Mouse (Mus musculus): ENCODE data around the gene Traf3ip2.

Gene Traf3ip2

DNA sequence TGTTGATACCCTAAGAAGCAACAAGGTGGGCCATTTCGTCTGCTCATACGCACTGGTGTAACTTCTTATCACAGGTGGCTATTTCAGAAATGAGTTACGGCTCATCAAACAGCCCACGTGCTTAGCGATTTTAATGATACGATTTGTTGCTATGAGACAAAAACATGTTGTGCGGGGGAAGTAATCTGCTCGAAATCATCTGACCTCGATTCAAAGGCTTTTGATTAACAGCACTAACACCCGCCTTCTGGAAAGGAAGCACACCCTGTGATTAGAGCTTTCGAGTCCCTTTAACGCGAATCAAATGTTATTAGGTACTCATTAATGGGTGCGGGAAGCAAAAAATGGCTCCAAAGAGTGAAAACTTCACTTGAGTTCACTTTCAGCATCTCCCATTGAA is 18.9 kb downstream of the Traf3ip2 start:
- no peak for DNase-seq (ENCODE audit: low spot score in 2 of 2)

DNA sequence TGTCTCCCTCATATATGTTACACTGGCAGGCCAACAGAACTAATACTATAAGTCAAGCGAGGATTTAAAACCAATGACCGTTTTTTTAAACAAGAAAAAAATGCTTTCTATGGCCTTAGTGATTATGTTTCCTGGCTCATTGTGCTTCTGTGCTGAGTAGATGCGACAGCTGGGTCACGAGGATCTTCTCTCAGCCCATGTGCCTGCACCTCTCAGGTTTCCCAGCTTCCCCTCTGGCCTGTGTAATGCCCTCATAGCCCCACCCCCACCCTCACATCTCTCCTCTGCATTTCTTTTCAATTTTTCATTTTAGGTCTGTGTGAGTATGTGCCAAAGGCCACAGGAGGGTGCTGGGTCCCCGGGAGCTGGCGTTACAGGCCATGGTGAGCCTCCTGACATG is 20.6 kb downstream of the Traf3ip2 start:
- no peak for DNase-seq (ENCODE audit: low spot score in 2 of 2)

DNA sequence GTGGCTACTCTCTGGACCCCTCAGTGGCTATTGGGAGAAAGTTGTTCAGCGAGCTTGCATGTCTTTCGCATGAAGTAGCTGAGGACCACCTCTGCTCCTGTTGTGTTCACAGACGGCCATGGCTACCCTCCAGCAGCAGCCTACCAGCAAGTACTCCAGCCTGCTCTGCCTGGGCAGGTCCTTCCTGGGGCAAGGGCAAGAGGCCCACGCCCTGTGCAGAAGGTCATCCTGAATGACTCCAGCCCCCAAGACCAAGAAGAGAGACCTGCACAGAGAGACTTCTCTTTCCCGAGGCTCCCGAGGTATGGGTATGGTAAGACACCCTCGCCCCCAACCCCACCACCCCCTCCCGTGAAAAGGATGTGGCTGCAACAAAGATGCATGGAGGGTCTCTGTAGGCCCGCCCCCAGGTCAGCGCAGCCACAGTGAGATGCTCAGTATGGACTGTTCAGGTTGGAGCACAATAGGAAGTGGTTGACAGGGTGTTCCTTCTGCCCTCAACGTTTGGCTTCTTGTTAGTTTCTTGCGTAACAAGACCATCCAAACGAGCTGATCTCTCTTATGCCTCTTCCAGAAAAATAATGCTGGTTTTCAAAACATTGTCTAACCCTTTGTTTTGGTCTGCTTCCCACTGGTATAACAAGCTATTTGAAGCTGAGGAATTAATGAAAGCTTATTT is 21.8 kb downstream of the Traf3ip2 start:
- DNase-seq (ENCODE audit: low spot score in 2 of 2): no peak

DNA sequence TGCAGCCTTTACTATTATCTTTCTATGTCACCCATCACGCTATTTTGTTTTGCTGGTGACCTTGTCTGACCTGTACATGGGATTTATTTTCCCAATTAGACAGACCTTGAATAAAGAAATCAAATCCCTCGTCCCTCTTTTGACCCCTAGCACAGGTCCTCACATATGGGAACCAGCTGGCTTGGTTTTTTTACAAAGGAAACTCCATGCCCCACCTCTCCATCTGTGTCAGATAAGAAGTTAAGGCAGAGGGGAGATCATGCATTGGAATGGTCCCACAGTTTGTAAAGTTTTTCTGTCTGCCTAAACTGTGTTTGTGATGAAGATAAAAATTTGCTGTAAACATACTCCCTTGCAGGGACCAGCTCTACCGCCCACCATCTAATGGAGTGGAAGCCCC is 26.1 kb downstream of the Traf3ip2 start:
- no peak for DNase-seq (ENCODE audit: low spot score in 2 of 2)

DNA sequence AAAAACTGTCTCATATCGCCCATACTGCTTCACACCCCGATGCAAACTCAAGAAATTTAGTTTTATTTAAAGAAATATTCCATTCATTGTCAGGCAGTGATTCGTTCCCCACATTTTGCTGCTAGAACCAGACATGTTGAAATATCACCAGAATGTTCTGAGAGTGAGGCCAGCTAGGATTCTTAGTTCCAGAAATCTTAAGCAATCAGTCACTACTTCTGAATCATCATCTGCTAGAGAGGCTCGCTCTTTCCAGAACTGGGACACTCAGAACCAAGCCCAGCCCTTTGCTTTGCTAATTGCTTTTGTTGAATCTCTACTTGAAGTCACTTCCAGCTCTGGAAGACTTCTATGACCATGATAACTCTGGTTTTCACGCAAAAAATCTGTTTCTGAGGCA is 27.0 kb downstream of the Traf3ip2 start:
- DNase-seq (ENCODE audit: low spot score in 2 of 2): no peak

DNA sequence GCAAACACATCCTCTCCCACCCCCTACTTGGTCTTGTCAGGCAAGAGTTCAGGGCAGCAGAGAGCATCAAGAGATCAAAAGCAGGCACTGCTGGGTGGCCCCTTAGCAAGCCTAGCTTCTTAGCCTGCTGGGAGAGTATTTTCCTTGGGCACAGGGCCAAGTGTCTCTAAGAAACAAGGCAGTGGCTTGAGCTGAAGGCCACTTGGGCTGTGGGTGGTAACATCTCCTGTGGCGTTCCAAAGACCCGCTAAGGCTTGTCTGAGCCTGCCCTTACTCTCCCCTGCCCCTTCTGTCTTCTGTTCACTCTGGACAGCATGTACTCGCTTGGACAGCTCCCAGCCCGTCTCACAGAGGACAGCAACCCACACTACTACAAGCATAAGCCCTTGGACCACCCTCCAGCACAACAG is 28.1 kb downstream of the Traf3ip2 start:
- DNase-seq (ENCODE audit: low spot score in 2 of 2): no peak

DNA sequence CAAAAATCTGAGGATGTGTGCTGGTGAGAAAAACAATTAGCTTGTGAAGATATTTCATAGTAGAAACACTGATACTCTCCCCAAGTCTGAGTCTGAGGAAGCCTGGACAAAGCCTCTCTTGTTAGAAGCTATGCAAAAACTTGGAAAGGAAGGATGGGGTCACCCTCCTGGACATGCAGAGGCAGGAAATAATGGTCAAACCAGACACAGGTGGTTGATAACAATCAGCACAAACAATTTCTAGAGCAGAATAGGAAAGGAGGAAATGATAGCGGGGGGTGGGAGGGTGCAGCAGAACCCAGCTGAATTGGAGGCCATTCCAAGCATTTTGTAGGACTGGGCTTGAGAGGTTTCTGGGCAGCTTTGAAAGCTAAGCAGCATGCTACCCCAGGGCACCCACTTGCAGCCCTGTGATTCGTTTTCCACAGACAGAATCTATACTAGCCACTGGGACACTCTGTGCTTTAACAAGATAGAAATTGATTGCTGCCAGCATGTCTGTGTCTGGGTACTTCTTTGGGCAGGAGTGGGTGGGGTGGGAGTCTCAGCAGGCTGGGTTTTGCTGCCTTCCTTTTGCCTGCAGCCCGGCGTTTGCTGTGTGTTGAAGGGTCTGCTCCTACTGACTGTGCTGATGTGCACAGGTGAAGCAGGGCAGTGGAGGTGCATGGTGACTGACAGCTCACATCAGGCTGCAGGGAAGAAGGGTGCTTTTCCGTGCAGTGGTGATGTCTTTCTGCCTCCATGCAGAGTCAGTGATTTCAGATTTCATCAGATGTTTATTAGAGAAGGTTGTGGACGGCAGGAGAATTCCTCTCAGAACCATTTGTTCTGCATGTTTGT is 33.3 kb downstream of the Traf3ip2 start:
- no peak for DNase-seq (ENCODE audit: low spot score in 2 of 2)

DNA sequence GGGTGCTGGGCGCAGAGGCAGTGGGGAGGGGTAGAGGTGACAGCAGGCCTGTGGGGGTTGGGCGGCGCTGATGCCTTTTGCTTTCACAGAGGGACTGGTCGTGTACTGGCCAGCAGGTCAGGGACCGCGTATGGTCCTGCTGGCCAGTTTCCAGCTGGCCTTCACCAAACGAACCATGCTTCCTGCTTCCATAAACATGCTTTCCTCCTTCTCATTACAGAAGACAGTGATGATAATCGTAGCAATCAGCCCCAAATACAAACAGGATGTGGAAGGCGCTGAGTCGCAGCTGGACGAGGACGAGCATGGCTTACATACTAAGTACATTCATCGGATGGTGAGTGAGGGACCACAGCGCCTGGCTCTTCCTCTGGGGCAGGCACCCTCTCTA is 33.9 kb downstream of the Traf3ip2 start:
- no peak for DNase-seq (ENCODE audit: low spot score in 2 of 2)

DNA sequence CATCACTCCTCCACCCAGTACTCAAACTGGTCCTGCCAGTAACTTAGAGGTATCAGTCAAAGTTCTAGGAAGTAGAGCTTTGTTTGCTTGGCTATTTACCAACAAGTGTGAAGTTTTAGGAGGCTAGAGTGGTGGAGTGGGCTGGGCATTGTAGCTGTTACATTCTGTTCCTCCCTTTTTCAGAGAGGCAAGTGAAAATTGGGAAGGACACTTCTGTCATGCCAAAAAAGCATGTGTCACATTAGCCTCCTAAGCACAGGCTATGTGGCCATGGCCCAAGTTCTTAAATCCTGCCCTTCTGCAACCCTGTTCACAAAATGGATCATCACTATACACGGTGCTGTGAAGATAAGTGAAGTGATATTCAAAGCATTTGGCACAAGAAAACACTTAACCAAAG is 34.4 kb downstream of the Traf3ip2 start:
- DNase-seq (ENCODE audit: low spot score in 2 of 2): no peak

DNA sequence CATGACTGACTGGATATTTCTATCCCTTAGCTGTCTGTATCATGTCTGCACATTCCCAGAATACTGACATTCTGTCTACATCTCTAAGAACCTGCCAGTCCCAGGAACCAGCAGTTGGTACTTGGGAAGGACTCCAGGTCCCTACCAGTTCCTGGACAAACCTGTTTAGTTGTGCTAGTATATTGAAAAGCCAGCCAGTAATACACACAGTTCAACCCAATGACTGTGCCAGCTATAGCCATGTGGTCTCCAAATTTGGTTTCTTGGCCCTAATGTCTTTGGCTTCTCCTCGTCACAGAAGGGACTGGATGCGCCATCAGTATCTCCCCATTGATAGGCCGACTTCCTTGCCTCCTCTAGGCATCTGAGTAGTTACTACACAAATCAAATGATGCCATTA is 35.5 kb downstream of the Traf3ip2 start:
- no peak for DNase-seq (ENCODE audit: low spot score in 2 of 2)

DNA sequence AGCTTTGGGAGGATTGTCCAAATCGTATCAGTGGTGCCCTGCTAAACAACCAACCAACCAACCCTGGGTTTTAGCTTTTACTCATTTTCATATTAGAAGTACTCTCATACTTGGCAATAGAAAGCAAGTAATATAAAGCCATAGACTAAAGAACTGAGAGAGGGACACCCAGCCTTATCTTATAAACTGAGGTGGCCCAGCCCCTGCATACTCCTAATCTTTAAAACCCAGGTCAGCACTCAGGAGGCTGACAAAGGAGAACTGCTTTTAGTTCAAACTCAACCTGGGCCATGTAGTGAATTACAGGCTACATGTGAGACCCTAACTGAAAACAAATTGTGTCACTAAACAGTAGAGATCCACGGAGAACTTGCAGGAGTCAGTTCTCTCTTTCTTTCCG is 36.8 kb downstream of the Traf3ip2 start:
- no peak for DNase-seq (ENCODE audit: low spot score in 2 of 2)

DNA sequence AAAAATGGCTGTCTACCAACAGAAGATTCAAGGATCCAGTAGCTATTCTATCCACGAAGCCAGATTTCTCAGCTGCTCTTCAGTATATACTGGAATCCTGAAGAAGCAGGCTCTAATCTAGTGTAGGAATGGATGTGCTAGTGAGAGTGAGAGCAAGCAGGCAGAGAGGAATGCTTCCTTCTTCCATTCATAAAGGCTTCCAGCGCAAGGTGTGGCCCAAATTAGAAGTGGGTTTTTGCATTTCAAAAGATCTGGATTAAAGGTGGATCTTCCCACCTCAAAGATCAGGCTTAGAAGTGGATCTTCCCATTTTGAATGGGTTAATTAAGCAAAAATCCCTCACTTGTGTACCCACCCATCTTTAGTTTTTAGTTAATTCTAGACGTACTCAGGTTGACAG is 37.6 kb downstream of the Traf3ip2 start:
- no peak for DNase-seq (ENCODE audit: low spot score in 2 of 2)

DNA sequence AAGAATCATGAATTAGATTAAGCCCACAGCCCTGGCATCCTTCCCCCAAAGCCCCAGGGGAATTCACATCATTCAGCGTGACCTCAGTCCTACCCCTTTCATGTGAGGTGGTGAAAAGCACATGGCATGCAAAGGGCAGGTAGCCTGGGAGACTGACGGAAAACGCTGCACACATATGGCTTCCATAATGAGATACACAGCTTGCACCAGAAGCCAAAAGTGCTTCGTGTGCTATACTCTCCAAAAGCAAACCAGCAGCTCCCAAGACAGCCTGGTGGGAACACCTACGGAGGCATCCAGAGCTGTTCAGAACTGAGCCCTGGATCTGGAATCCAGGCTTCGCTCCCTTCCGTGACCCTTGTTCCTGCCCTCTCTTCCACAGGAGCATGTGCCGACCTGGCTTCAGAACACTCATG is 41.3 kb downstream of the Traf3ip2 start:
- no peak for DNase-seq (ENCODE audit: low spot score in 2 of 2)

DNA sequence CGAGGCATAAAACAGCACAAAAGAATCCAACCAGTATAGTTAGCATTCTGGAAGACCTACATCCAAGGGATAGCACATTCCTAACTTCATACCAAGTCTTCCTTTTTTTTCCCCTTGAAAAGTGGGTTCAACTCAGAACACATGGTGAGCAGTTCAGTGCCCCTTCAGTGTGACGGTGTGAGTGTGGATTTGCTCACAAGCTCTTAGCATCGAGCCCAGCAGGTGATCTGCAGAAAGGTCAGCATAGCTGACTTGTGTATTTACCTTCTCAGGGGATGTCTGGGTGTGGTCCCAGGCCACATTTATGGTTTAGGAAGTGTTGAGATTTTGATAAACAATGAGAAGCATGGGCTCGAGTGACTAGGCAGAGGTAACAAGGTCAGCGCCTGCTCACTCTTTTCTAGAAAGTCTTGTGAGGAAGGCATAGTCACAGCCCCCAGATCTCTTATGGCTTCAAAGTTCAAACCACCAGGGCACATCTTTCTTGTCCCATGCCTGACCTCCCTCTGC is 46.2 kb downstream of the Traf3ip2 start:
- DNase-seq (ENCODE audit: low spot score in 2 of 2): no peak

DNA sequence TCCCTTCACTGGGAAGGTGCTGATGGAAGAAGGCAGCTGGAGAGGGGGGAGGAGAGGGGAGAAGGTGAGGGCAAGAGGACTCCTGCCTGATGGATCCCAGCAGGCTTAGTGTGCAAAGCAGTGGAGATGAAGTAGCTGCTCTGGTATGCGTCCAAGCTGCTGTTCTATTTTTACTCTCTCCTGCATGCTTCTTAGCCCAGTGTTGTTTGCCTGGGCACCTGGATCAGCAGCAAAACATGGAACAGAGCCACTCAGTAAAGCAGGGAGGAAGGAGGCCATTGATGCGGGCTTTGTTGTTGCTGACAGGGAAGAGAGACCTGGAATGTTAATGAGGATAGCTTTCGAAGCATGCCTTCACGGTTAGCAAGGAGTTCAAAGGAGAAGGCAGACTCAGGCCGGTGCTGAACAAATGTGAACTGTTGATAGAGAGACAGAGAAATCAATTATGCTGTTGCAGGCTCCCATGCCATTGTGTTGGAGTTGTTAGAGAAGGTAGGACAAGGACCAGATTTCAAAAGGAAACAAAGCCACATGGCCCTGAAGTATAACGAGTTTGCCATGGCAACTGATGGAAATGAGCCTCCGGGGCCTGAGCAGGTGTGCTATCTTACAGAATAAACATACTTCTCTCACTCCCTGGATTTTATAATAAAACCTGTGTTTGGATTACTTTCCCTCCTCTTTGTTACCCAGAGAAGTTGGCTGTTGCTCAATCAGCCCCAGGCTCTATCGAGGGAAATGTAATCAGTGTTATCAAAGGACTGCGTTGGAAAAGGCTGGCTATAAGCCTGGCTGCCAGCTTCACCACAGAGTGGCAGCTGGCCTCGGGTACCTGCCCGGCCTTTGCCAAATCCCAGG is 46.9 kb downstream of the Traf3ip2 start:
- DNase-seq (ENCODE audit: low spot score in 2 of 2): peak in 1 of 2 experiments; percentile 16

DNA sequence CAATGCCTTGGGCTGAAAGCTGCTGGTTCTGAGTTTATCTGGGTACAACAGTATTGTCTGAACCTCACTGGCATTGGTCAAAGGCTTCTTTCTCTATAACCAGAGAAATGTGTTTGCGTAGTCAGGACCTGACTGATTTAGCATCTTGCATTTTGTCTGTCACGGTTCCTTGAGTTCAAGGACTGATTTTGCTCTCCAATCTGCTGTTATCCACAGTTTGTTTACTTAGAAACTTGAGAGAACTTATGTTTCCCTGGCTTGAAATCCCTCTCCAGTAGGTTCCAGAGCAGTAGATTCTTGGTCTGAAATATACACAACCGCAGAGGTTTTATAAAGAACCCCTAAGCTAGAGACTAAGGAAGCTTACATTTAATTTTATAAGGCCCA is 47.5 kb downstream of the Traf3ip2 start:
- DNase-seq (ENCODE audit: low spot score in 2 of 2): no peak

DNA sequence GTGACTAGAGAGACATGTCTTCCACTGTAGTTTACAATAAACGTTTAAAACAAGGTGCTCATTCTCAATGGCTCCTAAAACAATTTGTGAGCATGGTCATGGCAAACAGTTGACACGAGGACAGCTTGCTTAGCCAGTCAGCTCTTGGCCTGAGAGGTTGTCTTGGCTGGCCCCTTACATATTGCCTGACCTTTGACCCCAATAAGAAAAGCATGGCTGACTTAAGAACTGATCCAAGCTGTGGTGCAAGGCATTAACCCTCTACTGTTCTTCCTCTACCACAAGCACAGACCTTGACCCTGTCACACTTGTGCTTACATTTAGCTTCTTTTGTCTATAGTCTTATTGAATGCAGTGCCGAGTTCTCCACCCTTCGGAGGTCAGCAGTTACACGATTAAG is 48.0 kb downstream of the Traf3ip2 start:
- no peak for DNase-seq (ENCODE audit: low spot score in 2 of 2)

DNA sequence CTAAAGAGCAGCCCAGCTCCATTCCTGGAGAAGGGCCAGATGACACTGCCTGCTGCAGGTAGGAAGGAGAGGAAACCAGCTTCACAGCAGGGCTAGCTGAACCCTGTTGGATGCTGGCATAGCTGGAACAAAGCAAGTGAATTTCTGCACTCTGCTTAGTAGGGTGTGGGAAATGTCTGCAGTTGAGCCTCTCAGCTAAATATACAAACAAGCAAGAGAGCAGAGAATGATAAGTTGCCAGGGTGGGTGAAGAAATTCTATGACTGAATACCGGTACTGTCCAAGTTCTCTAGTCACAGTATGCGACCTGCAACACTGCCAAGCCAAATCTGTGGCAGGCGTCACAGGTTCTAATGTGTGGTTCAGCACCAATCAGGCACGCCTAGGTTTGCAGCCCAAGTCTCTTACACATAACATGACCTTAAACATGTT is 52.4 kb downstream of the Traf3ip2 start:
- no peak for DNase-seq (ENCODE audit: low spot score in 2 of 2)

DNA sequence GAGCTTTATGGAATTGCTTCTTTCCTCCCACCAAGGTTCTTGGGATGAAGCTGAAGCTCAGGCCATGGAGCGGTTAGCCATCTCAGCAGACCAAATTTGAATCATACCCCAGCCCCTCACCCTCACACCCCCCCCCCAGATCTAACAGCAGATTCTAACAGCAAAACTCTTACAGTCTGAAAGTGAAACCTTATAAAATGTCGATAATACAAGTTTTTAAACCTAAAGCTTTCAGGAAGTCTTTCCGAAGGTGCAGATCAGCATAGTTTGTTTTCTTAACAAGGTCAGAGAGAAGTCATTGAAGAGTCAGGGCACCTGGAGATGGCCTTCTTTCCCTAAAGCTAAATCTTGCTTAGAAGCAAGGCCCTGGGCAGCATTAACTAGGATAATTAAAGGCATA is 53.3 kb downstream of the Traf3ip2 start:
- DNase-seq (ENCODE audit: low spot score in 2 of 2): no peak

DNA sequence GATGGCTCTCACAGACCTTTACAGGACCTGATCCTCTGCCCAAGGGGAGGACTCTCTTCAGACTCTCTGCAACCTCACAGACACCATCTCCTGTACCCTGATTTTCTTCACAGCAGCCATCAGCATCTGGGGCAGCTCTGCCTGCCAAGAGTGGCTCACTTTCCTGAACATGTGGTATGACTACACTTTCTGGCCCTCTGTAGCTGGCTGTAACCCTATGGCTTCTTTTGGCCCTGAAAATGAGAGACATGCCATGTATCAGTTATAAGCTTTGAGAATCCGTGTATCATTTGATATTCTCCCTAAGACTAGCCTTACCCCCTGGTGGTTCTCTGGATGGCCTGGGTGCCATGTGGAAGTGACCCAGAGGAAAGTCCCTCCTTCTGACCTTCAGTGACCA is 58.7 kb downstream of the Traf3ip2 start:
- DNase-seq (ENCODE audit: low spot score in 2 of 2): no peak

DNA sequence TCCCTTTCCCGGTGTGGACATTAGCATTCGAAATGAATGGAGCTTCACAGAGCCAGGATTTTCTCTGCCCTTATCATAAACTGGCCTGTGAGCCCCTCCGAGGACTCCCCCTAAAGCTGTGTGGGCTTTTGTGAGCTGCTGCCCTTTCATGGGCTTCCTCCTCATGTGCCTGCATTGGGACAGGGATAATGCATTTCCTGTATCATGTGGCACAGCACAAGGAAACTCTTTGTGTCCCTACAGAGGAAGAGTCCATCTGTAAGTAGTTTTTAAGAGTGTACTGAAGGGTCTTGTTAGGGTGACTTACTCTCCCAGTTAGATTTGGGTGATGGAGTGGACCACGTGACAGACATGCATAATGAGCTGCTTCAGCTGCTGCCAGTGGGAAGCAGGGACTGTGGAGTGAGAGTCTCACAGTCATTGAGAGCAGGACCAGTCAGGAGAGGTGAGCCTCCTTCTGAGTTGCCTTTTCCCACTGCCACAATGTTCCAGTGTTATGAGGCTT is 59.9 kb downstream of the Traf3ip2 start:
- peak in 1 of 2 experiments; percentile 16 for DNase-seq (ENCODE audit: low spot score in 2 of 2)

DNA sequence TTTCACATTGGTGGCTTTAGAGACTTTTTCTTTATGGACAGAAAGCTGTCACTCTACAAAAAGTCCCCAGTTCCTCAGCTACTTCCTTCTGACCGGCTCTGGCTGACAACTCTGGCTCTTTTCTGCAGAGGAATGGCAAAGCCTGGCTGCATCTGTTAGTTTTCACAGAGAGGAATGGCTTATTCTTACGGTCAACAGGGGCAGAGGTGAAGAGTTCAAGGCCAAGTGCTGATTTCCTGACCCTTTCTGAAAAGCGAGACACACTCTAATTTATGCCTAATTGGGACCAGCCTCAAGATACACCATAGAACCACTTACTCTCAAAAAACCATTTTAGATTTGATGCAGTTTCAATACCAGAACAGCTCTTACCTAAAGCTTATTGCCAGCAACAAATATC is 61.4 kb downstream of the Traf3ip2 start:
- no peak for DNase-seq (ENCODE audit: low spot score in 2 of 2)
